Mouse (Mus musculus): Measurements from ENCODE around the gene Syne3.

The Syne3 gene

DNA sequence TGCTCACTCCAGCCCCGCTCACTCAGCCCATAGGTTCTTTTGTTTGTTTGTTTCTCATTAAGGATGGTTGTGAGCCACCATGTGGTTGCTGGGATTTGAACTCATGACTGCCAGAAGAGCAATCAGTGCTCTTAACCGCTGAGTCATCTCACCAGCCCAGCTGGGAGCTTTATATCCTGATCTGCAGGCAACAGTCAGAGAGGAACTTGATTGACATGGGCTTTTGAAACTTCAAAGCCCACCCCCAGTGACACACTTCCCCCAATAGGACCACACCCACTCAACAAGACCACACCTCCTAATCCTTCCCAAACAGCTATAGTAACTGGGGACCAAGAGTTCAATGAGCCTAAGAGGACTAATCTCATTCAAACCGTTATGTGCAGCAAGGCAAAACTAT lies 85.1 kb downstream of the Syne3 start:
- DNase-seq (ENCODE audit: low read depth, low spot score) = no peak

DNA sequence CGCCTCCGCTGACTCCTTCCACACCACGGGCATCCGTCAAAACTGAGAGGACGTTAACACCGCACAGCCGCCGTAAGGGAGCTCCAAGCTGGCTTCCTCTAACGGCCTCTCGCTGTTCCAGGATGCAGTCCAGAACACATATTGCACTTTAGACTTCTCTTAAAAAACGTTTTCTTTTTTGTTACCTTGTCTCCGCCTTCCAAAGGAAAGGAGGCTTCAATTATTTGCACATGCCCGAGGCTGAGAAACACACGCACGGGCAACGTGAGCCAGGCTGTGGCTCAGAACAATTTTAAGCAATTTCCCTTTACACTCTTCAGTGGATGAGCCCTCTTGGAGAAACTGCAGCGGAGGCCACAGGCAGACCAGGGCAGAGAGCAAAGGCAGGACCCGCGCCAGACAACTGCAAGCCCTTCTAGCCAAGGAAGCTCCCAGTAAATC lies 85.6 kb downstream of the Syne3 start:
- no peak for DNase-seq (ENCODE audit: low read depth, low spot score)

DNA sequence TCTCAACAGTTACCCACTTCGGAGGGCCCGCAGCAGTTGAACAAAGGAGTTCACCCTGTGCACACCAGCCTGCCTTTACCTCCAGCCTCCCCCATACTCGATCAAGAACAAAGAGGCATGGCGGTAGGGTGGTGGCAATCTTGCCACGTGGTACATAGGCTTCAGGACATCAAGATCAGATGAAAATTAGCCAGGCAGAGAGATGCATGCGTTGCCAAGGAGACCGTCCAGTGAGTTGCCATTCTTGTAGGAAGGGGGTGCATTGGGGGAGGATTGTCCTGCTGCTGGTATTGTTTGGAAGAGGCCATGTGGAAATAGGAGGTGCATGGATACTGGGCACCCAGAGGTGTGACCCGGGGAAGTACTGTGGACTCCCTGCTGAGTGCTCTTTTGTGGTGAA lies 87.0 kb downstream of the Syne3 start:
- DNase-seq (ENCODE audit: low read depth, low spot score) = no peak

DNA sequence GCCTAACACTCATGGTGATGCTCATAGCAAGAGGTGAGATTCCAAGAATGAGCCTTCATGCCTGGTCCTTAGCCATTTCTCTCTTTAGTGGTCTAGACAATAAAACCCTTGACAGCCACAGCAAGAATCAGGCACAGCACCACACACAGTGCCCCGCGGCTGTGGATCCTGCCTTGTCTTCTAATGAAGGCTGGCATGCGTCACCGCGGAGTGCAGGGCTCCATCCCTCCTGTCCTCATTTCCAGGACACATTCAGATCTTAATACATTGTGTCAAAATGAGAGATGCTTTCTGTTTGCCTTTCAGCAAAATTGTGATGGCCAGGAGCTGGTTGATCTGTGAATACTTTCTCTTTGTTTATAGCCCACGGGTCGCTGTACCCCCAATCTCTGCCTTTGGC lies 88.5 kb downstream of the Syne3 start:
- DNase-seq (ENCODE audit: low read depth, low spot score) = no peak

DNA sequence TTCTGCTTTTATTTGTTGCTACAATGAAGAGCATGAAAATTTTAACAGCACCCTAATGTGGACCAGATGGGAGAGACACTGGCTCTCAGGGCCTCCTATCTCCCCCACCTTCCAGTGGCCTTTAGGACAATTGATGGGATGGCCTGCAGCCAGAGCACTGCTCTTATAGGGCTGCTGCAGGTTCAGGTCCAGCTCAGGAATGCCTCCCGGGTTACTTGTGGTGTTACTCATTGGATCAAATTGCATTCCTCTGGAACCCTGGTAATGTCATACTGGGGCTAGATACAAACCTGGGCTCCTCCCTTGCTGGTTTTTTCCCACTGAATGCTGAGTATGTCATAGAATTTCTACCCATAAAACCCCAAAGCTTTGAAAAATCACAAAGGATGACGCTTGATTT lies 90.4 kb downstream of the Syne3 start:
- DNase-seq (ENCODE audit: low read depth, low spot score) = no peak

DNA sequence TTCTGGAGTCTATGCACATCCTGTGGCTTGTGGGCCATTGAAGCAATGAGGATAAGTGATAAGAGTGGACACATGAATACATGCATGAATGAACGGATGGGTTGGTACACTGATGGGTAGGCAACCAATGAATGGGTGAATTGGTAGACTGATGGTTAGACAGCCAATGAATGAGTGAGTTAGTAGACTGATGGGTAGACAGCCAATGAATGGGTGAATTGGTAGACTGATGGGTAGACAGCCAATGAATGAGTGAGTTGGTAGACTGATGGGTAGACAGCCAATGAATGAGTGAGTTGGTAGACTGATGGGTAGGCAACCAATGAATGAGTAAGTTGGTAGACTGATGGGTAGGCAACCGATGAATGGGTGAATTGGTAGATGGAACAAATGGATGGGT lies 91.7 kb downstream of the Syne3 start:
- no peak for DNase-seq (ENCODE audit: low read depth, low spot score)

DNA sequence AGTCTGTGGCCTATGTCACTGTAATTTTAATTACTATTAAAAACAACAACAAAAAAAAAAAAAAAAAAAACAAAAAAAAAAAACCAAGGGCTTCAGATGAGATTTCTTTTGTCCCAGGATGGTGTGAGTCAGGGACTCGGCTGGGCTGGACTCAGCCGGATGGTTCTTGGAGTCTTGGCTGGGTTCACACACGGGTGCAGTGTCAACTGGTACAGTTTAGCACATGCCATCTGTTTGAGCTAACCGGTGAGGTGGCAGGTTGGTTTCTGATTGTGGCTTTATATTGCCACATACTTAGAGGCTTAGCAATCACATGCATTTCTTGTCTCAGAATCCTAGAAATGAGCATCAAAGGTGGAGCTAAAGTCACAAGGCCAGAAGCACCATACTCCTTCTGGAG lies 92.3 kb downstream of the Syne3 start:
- no peak for DNase-seq (ENCODE audit: low read depth, low spot score)

DNA sequence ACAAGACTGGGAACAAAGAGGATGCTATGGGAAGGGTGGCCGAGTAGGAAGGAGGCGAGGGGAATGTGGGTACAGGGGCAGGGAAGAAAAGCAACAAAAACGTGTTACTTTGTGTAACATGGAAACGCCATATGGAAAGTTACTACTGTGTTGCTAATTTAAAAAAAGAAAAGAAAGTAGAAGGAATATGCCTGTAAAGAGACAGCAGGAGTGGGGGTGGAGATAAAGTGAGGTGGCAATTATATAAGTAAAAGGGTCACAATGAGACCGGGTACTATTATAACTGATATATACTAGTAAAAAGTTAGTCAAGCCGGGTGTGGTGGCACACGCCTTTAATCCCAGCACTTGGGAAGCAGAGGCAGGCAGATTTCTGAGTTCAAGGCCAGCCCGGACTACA lies 92.8 kb downstream of the Syne3 start:
- DNase-seq (ENCODE audit: low read depth, low spot score) = no peak

DNA sequence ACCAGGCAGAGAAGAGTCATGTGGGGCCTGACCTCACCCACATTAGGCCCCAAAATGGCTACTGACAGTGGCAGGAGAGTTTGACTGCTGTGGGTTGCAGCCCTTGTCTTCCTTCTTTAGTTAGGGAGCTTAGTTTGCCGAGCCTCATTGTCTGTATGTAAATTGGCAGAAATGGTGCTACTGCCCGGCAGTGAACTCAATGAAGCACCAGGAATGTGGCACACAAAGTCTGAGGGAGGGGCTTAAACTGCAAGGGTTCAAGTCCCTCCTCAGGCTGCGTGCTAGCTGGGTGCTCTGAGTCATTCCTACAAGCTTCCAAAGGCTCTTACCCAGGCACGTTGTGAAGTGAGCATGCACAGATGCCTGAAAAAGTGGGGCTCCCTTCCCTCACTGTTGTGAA lies 93.9 kb downstream of the Syne3 start:
- no peak for DNase-seq (ENCODE audit: low read depth, low spot score)

DNA sequence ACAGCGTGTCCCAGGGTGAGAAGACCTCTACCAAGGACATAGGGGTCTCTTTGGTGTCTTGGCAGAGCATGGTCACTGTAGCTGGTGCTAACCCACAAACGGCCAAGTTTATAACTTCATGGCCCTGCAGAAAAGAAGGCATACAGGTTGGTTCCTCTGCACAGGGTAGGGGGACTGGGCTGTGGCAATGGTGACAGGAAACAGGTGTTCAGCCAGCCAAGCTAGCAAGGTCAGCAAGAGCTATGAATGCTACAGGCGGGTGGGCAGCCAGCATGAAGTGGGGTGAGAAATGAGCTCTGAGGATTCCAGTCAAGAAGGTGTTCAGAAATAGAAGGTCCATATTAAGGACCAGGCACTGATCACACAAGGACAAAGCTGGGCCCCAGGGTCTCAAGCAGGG lies 96.6 kb downstream of the Syne3 start:
- DNase-seq (ENCODE audit: low read depth, low spot score) = no peak

DNA sequence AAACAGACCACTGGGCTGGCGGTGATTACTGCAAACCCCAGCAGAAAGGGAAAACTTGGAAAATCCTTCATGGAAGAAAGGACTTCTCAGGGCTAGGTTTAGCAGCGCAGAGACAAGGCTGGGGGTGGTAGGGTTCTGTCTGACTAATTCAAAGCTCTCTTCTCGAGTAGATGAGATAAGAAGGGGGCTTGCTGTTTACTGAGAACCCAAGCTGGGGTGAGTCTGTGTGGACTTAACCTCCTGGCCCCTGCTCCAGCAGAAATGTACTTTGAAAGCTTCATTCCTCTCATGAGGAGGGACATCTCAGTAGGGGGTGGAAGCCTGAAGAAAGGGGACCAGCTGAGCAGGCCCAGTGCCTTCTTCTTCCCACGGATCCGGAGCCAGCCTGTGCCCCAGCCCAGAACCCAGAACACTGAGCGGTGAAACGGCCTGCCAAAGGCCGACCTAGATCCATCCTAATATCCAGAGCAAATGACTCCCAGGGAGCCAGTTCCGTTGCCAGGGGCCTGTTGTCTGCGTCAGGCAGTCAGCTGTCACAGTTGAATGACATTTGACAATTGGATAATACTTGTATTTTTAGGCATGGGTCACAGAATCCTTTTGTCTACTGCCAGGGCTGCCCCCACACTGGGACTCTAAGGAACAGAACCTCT lies 97.2 kb downstream of the Syne3 start:
- DNase-seq (ENCODE audit: low read depth, low spot score) = no peak

DNA sequence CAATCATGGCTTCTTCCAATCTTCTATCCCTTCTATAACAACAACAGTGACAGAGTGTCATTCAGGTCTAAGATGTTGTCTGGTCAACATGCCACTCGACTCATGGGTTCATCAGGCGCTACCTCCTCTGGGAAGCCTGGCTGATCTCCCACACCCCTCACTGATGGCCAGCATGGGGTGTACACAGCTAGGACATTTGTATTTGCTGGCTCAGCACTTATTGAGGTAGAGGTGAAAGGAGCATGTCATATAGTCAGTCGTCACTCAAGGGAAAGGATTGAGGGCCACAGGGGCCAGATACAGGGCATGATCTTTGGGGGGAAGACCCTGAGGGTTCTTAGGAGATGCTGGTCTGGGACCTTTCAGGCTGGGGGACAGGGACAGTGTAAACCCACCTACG lies 99.9 kb downstream of the Syne3 start:
- no peak for DNase-seq (ENCODE audit: low read depth, low spot score)

DNA sequence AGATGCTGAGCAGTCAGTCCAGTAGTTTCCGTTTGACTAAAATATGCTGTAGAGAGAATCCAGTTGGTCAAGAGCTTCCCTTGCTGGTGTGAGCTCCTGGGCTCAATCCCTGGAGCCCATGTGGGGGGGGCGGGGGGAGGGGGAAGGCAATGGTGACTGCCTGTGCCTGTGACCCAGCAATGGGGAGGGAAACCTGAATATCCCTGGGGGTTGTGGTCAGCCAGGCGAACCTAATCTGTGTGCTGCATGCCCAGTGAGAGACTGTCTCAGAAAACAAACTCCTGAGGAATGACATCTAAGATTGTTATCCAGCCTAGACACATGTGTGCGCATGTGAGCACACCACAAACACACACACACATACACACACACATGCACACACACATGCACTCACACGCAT lies 100.6 kb downstream of the Syne3 start:
- no peak for DNase-seq (ENCODE audit: low read depth, low spot score)

DNA sequence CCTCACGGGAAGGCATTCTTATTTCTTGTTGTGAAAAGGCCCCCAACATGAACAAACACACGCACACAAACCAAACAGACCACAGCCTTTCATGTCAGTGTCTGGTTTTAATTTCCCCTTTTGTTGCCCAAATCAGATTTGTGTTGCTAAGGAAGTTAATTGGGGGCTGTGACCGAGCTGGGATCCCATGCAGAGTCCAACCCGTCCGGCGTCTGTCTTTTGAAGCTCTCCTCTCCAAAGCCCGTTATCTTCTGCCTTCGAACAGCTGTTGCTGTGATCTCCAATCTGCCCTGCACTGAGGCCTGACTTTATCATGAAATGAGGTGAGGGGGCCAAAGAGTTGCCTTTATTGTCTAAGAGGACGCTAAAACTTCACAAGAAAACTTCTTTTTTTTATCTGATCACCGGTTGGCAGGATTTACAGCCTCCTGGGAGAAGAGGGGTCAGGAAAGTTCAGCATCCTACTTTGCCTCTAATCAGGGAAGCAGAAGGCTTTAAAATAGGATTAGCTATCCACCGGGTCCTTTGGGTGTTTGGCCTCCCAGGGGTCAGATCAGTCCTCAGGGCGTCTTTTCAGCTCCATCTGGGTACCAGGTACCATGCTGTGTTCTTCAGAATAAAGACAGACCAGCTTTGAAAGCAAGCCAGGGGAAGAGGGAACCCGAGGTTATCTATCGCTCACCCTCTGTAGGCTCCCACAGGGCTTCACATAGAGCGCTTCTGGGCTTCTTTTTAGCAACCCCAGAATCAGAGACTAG lies 101.4 kb downstream of the Syne3 start:
- DNase-seq (ENCODE audit: low read depth, low spot score) = no peak

DNA sequence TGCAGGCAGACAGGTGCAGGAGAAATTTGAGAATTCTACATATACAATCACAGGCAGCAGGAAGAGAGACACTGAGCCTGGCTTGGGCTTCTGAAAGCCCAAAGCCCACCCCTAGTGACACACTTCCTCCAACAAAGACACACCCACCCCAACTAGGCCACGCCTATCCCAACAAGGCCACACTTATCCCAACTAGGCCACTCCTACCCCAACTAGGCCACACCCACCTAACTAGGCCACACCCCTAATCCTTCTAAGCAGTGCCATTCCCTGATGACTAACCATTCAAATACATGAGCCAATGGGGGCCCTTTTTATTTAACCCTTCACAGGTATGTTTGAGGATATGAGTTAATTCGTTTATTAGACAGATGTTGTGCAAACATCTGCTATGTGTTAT lies 102.5 kb downstream of the Syne3 start:
- DNase-seq (ENCODE audit: low read depth, low spot score) = peak; percentile 13

DNA sequence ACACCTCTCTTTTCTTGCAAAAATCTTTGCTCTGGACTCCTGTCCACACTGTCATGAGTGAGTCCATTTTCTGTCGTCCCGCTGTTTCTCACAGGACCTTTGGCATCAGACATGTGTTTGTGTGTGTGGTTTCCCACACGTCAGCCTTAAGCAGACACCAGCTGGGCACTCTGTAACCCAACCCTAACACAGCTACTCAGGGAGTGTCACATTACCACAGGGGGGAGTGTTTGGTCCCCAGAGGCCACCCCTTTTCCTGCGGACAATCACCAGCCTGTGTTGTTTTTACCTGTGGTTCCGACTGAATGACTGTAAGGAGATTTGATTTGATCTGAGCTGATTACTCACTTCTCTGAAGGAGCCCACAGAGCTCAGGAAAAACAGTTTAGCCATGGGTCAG lies 105.5 kb downstream of the Syne3 start:
- no peak for DNase-seq (ENCODE audit: low read depth, low spot score)

DNA sequence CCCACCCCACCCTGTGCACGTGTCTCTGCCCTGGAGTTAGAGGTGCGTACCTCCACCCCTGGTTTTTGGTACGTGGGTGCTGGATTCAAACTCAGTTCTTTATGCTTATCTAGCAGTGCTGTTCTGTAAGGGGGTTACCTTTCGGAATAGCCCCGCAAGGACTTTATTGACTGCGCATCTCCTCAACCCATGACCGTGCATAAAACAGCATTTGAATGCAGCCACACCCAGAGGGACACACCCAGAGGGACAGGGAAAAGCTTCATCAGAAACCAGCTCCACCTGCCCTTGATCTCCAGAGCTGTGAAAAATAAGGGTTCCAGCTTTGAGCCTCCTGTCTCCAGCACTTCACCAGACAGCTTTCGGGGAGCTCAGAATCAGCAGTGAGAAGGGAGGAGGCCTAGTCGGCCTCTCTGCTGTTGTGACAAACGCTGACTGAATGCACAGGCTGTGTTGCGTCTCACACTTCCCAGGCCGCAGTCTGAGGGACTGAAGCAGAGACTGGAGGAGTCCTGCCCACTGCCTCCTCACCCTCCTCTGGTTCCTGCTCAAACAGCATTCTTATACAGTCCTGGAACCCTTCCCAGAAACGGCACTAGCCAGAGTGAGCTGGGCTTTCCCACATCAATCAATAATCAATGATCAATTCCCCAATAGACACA lies 107.1 kb downstream of the Syne3 start:
- DNase-seq (ENCODE audit: low read depth, low spot score) = no peak

DNA sequence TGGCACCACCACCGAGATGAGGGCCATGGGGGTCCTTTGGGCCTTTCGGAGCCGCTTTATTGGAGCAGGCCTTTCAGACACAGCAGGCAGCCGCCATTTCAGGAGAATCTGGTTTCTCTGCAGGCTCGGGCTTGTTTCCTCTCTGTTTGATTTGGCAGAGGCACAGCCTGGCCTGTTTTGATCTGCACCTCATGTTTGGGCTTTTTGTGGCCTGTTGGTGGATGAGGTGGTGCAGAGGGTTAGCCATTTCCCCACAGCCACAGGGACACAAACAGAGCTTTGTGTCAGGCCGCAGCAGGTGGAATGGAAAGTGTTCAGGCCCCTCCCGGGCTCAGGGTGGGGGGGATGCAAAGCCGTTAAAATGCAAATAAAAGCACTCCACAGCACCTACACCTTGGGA lies 108.3 kb downstream of the Syne3 start:
- no peak for DNase-seq (ENCODE audit: low read depth, low spot score)

DNA sequence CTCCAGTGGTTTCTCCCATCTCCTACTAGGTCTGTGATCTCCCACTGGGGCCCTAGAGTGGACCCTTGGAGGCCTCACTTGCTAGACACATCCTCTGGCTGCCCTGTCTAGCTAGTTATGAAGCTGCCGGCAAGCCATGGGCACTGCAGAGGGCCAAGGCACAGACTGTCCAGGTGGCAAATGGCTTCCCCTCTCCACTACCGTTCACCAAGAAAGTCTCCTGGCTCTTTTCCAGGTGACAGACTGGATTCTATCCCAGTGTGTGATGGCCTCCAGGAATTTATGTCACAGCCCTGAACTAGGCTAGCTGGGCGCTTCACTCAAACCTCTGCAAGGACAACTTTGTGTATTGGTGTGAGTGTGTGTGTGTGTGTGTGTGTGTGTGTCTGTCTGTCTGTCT lies 109.8 kb downstream of the Syne3 start:
- DNase-seq (ENCODE audit: low read depth, low spot score) = no peak

DNA sequence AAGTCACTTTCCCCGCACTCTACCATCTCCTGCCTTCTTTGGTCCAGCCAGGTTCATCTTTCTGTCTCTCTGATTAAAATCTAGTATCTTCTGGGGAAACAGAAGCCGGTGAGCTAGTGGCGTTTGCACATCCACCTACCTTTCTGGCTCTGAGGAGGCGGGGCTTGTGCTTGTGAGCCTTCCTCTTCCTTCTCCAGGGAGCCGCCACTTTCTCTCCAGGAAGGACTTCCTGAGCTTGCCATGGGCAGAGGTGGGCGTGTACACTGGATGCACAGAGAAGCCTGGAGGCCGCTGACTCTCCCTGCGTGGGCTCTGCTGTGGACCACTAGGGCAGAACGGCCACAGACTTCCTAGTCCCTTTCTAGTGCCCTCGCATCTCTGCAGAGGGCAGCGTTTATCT lies 110.4 kb downstream of the Syne3 start:
- DNase-seq (ENCODE audit: low read depth, low spot score) = no peak

DNA sequence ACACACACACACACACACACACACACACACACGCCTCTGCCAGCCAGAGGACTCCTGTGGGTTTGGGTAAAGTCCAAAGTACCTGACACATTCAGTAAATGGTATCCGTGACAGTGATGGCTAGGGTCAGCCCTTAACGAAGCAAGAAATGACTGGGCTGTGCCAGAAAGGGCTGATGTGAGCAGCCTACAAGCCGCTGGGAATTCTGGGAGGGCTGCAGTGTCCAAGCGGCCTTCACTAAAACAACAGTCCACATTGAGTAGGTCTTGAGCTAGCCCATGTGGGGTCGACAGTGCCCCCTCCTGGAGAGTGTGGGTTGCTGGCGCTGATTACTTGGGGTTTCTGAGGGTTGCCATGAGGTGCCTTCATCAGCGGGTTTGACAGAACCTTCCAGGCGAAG lies 110.9 kb downstream of the Syne3 start:
- DNase-seq (ENCODE audit: low read depth, low spot score) = no peak

DNA sequence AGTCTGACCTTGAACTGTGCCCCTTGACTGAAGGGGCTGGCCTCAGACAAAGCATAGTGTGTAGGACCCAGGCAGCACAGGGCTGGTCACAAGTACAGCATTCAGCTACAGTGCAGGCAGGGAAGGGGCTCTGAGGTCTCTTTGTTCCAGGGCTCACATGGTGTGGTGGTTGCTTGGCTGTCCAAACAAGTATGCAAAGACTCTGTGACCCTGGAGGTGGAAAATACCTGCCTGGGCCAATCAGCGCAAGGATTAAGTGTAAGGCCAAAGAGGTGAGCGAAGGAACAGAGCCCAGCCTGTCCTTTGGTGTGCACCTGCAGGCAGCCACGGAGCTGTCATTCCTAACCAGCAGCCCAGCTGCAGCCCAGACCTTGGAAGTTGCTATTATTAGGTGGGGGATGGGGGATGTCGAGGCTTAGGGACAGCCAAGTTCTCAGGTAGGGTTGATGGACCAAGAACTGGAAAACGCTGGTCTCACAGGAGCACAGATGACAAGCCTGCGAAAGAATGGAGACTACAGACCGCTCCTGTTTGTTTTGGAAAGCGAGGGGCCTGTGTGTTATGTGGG lies 112.5 kb downstream of the Syne3 start:
- no peak for DNase-seq (ENCODE audit: low read depth, low spot score)

DNA sequence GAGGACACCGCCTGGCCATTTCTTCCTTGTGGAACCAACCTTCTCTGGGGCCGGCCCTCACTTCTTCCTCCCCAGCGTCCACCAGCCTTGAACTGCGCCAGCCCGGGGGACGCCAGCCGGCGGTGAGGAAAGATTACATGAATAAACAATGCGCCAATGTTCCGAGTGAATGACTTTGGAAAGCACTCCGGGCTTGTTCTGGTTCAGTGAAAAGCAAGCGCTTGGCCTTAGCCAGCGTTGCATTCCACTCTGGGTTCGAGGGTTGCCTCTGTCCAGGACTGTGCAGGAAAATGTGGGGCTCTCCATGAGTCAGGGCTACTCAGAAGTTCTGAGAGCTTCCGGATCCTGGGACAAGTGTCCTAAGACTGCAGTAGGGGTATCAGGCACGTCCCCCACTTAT lies 113.0 kb downstream of the Syne3 start:
- no peak for DNase-seq (ENCODE audit: low read depth, low spot score)

Measured in c-Kit-negative CD71-positive TER-119-positive erythroid progenitor cells, embryonic 14.5 days (primary cell).